Mouse (Mus musculus) gastrocnemius, postnatal 36 days (tissue): Measurements from ENCODE around the gene Pla2g4a. TPM values are rescaled to one million over a fixed set of nuclear protein-coding genes. Genes with fewer than 3 reads are reported as not detected.

Experiments
- DNase-seq, 2 experiments: peaks; one replicate each; pipeline ENCODE4 v3.0.0; 2022
- intact Hi-C: fragments of 180-260 bp; cut with DNase I; formaldehyde crosslinking; loops from one replicate; pipeline ENCODE4 v1.15.1; 2025
- long read RNA-seq, 2 experiments: library from polyadenylated mRNA; stranded (forward); transcript quantifications; one replicate each; pipeline ENCODE4 v2.0.0; 2021
- total RNA-seq, 2 experiments: library from RNA; stranded (reverse); gene quantifications; 2 replicates each; pipeline ENCODE4 v1.2.3; 2021

Pla2g4a gene
- total RNA-seq, result 1 to 10 TPM; 1.3 to 1.5 TPM
- long read RNA-seq, experiment 1, result 0 reads
- long read RNA-seq, experiment 2, partial matches to known transcripts, result 1 of 1 reads
- long read RNA-seq, experiment 2, other reads (novel, unspliced or antisense), result 0 of 1 reads

GRCm38 (mm10) chr1:149960734-149961424 lies at the start of gene Pla2g4a:
TSS of gene Pla2g4a (minus strand) at chr1:149961290.
- intact Hi-C loops, result no loop called here
- peak; percentile 20 to 22 for DNase-seq

GRCm38 (mm10) chr1:150010629-150010979 lies 49.5 kb upstream of the Pla2g4a start:
- intact Hi-C loops, result no loop called here
- no peak for DNase-seq

- intact Hi-C loops, result no loop called here
- no peak for DNase-seq
These were observed 49.0 kb upstream of the Pla2g4a start for GRCm38 (mm10) chr1:150009968-150010628.

GRCm38 (mm10) chr1:150009134-150009533 lies 48.0 kb upstream of the Pla2g4a start:
- DNase-seq, result no peak

GRCm38 (mm10) chr1:149975626-149976025 lies 14.5 kb upstream of the Pla2g4a start:
- no peak for DNase-seq
- intact Hi-C loops, result no loop called here

More at GRCm38 (mm10) chr1:150009134-150009533, 48.0 kb upstream of the Pla2g4a start:
- intact Hi-C loops, result no loop called here

GRCm38 (mm10) chr1:149965826-149966225 lies 4.7 kb upstream of the Pla2g4a start:
- intact Hi-C loops, result no loop called here
- DNase-seq, result no peak

- DNase-seq, result no peak
- intact Hi-C loops, result no loop called here
These were observed 574 bp upstream of the Pla2g4a start for GRCm38 (mm10) chr1:149961425-149962303.

- intact Hi-C loops, result no loop called here
- DNase-seq, result no peak
These were observed 839 bp downstream of the Pla2g4a start for GRCm38 (mm10) chr1:149960251-149960650.

- no peak for DNase-seq
- intact Hi-C loops, result no loop called here
These were observed 2.0 kb downstream of the Pla2g4a start for GRCm38 (mm10) chr1:149959069-149959468.

- intact Hi-C loops, result no loop called here
These were observed 5.6 kb downstream of the Pla2g4a start for GRCm38 (mm10) chr1:149955482-149955881.

GRCm38 (mm10) chr1:149954026-149954425 lies 7.1 kb downstream of the Pla2g4a start:
- intact Hi-C loops, result no loop called here
- DNase-seq, result no peak

More at GRCm38 (mm10) chr1:149955482-149955881, 5.6 kb downstream of the Pla2g4a start:
- no peak for DNase-seq

- no peak for DNase-seq
- intact Hi-C loops, result no loop called here
These were observed 9.0 kb downstream of the Pla2g4a start for GRCm38 (mm10) chr1:149952050-149952449.

GRCm38 (mm10) chr1:149950656-149951055 lies 10.4 kb downstream of the Pla2g4a start:
- intact Hi-C loops, result no loop called here
- no peak for DNase-seq

- DNase-seq, result no peak
- intact Hi-C loops, result no loop called here
These were observed 10.8 kb downstream of the Pla2g4a start for GRCm38 (mm10) chr1:149950254-149950653.

GRCm38 (mm10) chr1:149949334-149949733 lies 11.8 kb downstream of the Pla2g4a start:
- no peak for DNase-seq
- intact Hi-C loops, result no loop called here

GRCm38 (mm10) chr1:149948066-149948825 lies 12.8 kb downstream of the Pla2g4a start:
- intact Hi-C loops, result no loop called here
- DNase-seq, result no peak

- DNase-seq, result no peak
- intact Hi-C loops, result no loop called here
These were observed 14.1 kb downstream of the Pla2g4a start for GRCm38 (mm10) chr1:149946993-149947392.

- no peak for DNase-seq
- intact Hi-C loops, result no loop called here
These were observed 14.7 kb downstream of the Pla2g4a start for GRCm38 (mm10) chr1:149946432-149946831.

- no peak for DNase-seq
- intact Hi-C loops, result no loop called here
These were observed 17.5 kb downstream of the Pla2g4a start for GRCm38 (mm10) chr1:149943611-149944010.

GRCm38 (mm10) chr1:149940301-149940700 lies 20.8 kb downstream of the Pla2g4a start:
- DNase-seq, result no peak
- intact Hi-C loops, result no loop called here
